Mouse (Mus musculus) kidney, adult 2 months (tissue): ENCODE measurements around the gene Eef2k.

ENCODE experiments used
- CTCF ChIP-seq: fragments of 200-500 bp; conservative IDR thresholded peaks from 2 replicates; pipeline ENCODE4 v1.5.1; 2011; ENCODE audit warnings: low read depth, mild to moderate bottlenecking, control low read depth, low read length, moderate library complexity, mixed read lengths; ENCODE audit not compliant: insufficient read depth, insufficient read length
- POLR2A ChIP-seq: fragments of 200-500 bp; IDR thresholded peaks from one replicate; pipeline ENCODE4 v1.6.1; 2011; ENCODE audit warnings: low read depth, low read length, control low read depth

DNA sequence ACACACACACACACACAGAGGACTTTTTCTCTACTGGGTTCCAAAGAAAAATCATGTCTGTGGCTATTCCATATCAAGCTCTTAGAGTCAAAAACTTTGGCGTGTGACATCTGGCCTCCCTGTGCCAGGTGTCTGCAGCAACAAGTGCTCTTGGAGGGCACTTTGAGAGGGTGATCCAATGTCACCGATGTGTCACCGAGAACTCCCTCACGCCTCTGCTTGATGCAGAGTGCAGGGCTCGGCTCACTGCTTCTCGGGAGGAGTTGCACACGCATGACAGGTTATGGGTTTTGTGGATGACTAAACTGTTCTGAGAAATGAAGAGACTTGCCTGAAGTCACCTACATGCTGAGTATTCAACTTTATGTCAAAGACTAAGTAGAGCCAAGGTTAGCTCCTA is 54.4 kb downstream of the Eef2k start:
- TF ChIP-seq CTCF = no peak
- TF ChIP-seq POLR2A = no peak
